Mouse (Mus musculus) cerebellum, adult 18-20 months (tissue): Measurements from ENCODE around the gene Ccnk.

Experiments
- DNase-seq, 2 experiments: peaks; one replicate each; pipeline ENCODE4 v3.0.0; 2021

Gene Ccnk

GRCm38 (mm10) chr12:108249019-108249418, 69.6 kb downstream of the Ccnk start:
- DNase-seq = no peak

GRCm38 (mm10) chr12:108249522-108249921, 70.1 kb downstream of the Ccnk start:
- no peak for DNase-seq

- no peak for DNase-seq
Observed at GRCm38 (mm10) chr12:108251034-108251792, 71.8 kb downstream of the Ccnk start.

GRCm38 (mm10) chr12:108251825-108252542, 72.6 kb downstream of the Ccnk start:
- no peak for DNase-seq
